Mouse (Mus musculus) hindbrain, postnatal 0 days (tissue): Measurements from ENCODE around the gene Tmcc3. TPM values are rescaled to one million over a fixed set of nuclear protein-coding genes. Genes with fewer than 3 reads are reported as not detected.
"Not testable (repeated sequence)": the region's sequence is repeated elsewhere in the genome, so short reads cannot be mapped to it uniquely, and the experiment has no call there.

ENCODE experiments used
- ATAC-seq: fragments of 200-750 bp; cut with Nextera tagmentation; 2 replicates; pipeline ENCODE4 v1.8.0; 2017; ENCODE audit warnings: mild to moderate bottlenecking, moderate TSS enrichment, moderate library complexity
- DNase-seq: peaks from one replicate; pipeline ENCODE4 v3.0.0-alpha.2; 2015; ENCODE audit warnings: low spot score
- H3K27ac ChIP-seq: fragments of 300-500 bp; sonication (generic); 2 replicates; pipeline ENCODE4 v1.5.1; 2014; ENCODE audit warnings: mild to moderate bottlenecking
- H3K27me3 ChIP-seq: fragments of 300-500 bp; sonication (generic); 2 replicates; pipeline ENCODE4 v1.6.1; 2014; ENCODE audit warnings: low read length, mixed read lengths; ENCODE audit not compliant: insufficient read depth
- H3K36me3 ChIP-seq: fragments of 300-500 bp; sonication (generic); 2 replicates; pipeline ENCODE4 v1.6.1; 2014; ENCODE audit warnings: low read length, mixed read lengths; ENCODE audit not compliant: insufficient read depth
- H3K4me1 ChIP-seq: fragments of 300-500 bp; sonication (generic); 2 replicates; pipeline ENCODE4 v1.6.1; 2014; ENCODE audit warnings: antibody characterized with exemption, low read length, mixed read lengths; ENCODE audit not compliant: insufficient read depth
- H3K4me2 ChIP-seq: fragments of 300-500 bp; sonication (generic); 2 replicates; pipeline ENCODE4 v1.6.1; 2014; ENCODE audit warnings: low read depth, mild to moderate bottlenecking, low read length, moderate library complexity, mixed read lengths
- H3K4me3 ChIP-seq: fragments of 300-500 bp; sonication (generic); 2 replicates; pipeline ENCODE4 v1.5.1; 2014; ENCODE audit warnings: low read length
- H3K9ac ChIP-seq: fragments of 300-500 bp; sonication (generic); replicated peaks from 2 replicates; pipeline ENCODE4 v1.6.1; 2014; ENCODE audit warnings: mild to moderate bottlenecking, low read length, moderate library complexity, mixed read lengths
- H3K9me3 ChIP-seq: fragments of 300-500 bp; sonication (generic); 2 replicates; pipeline ENCODE4 v1.6.1; 2016; ENCODE audit warnings: low read length, mixed read lengths
- CTCF ChIP-seq: IDR thresholded peaks from 2 replicates; pipeline ENCODE4 v1.5.1; 2016; ENCODE audit warnings: antibody characterized with exemption, control low read depth, low read depth
- WGBS: fragments of 180-500 bp; shearing (Covaris S2); extraction: QIAGEN DNeasy Blood & Tissue Kit; methylation state at CpG from one replicate; pipeline ENCODE4 v1.1.7; 2014; 5-methylcytosine and 5-hydroxymethylcytosine counted together
- polyA plus RNA-seq: library from polyadenylated mRNA; unstranded; fragments of >200 nt; fragmentation: Nextera tagmentation; extraction: Ambion mirVana; gene quantifications from 2 replicates; pipeline ENCODE4 v1.2.1, GENCODE M21; 2015
- total RNA-seq: library from RNA; depleted of rRNA; stranded (reverse); fragments of >200 nt; gene quantifications from 2 replicates; pipeline ENCODE4 v1.2.3, GENCODE M21; 2014

Tmcc3 gene
- total and polyA plus RNA-seq, 2 experiments from 2014 or later, result 9.7 to 15.3 TPM

GRCm38 (mm10) chr10:94585819-94586218, 274.1 kb downstream of the Tmcc3 start:
- no peak for ATAC-seq
- TF ChIP-seq CTCF, result no peak

GRCm38 (mm10) chr10:94588976-94589375, 277.2 kb downstream of the Tmcc3 start:
- H3K9me3 ChIP-seq, result no peaks in the 10 kb centered on the region
- H3K4me3 ChIP-seq, result no peak overlapping the region
- ATAC-seq (no peak), DNase-seq (no peak)
- 84% methylated on average over 5 of the region's 5 CpGs for WGBS
- no peaks in the 10 kb centered on the region for H3K27me3 ChIP-seq
- no peak overlapping the region for H3K27ac ChIP-seq
- TF ChIP-seq CTCF, result no peak
- no peak overlapping the region for H3K4me2 ChIP-seq
- no peak overlapping the region for H3K9ac ChIP-seq
- peaks cover 9% of the 10 kb centered on the region for H3K4me1 ChIP-seq
- peaks cover 5% of the 10 kb centered on the region; the same call in 1 of the 2 replicates for H3K36me3 ChIP-seq

More at GRCm38 (mm10) chr10:94585819-94586218, 274.1 kb downstream of the Tmcc3 start:
- no peaks in the 10 kb centered on the region for H3K27me3 ChIP-seq
- DNase-seq, result no peak
- no peaks in the 10 kb centered on the region for H3K9me3 ChIP-seq
- peaks cover 10% of the 10 kb centered on the region for H3K4me1 ChIP-seq
- H3K4me3 ChIP-seq, result no peak overlapping the region
- WGBS, result 79% methylated on average over 8 of the region's 8 CpGs
- H3K4me2 ChIP-seq, result no peak overlapping the region
- no peak overlapping the region for H3K9ac ChIP-seq
- no peak overlapping the region for H3K27ac ChIP-seq
- peaks cover 5% of the 10 kb centered on the region; the same call in 1 of the 2 replicates for H3K36me3 ChIP-seq

- no peaks in the 10 kb centered on the region for H3K27me3 ChIP-seq
- no peak overlapping the region for H3K4me3 ChIP-seq
- no peaks in the 10 kb centered on the region for H3K4me1 ChIP-seq
- H3K9ac ChIP-seq, result no peak overlapping the region
- H3K9me3 ChIP-seq, result no peaks in the 10 kb centered on the region
- H3K27ac ChIP-seq, result no peak overlapping the region
- DNase-seq (peak; percentile 64), ATAC-seq (peak; percentile 77)
- H3K4me2 ChIP-seq, result no peak overlapping the region
- H3K36me3 ChIP-seq, result no peaks in the 10 kb centered on the region
- no peak for TF ChIP-seq CTCF
- 59% methylated on average over 9 of the region's 9 CpGs for WGBS
These were observed 284.0 kb downstream of the Tmcc3 start for GRCm38 (mm10) chr10:94595705-94596104.

- H3K36me3 ChIP-seq, H3K27me3 ChIP-seq, H3K4me2 ChIP-seq, H3K27ac ChIP-seq, DNase-seq, H3K4me1 ChIP-seq, ATAC-seq, H3K4me3 ChIP-seq, H3K9me3 ChIP-seq, H3K9ac ChIP-seq: not testable (repeated sequence)
- WGBS, result 71% methylated on average over 1 of the region's 2 CpGs
These were observed 288.1 kb downstream of the Tmcc3 start for GRCm38 (mm10) chr10:94599846-94600245.

GRCm38 (mm10) chr10:94601034-94601433, 289.3 kb downstream of the Tmcc3 start:
- H3K27ac ChIP-seq, result no peak overlapping the region
- H3K4me1 ChIP-seq, result no peaks in the 10 kb centered on the region
- no peak overlapping the region for H3K4me2 ChIP-seq
- ATAC-seq, result no peak
- H3K4me3 ChIP-seq, result no peak overlapping the region
- no peaks in the 10 kb centered on the region for H3K27me3 ChIP-seq
- no peak for DNase-seq
- no peaks in the 10 kb centered on the region for H3K36me3 ChIP-seq
- WGBS, result 93% methylated on average over 6 of the region's 6 CpGs
- H3K9ac ChIP-seq, result no peak overlapping the region
- TF ChIP-seq CTCF, result no peak
- H3K9me3 ChIP-seq, result no peaks in the 10 kb centered on the region

- no peak overlapping the region for H3K9ac ChIP-seq
- DNase-seq, result no peak
- no peak overlapping the region for H3K4me2 ChIP-seq
- no peaks in the 10 kb centered on the region for H3K27me3 ChIP-seq
- no peaks in the 10 kb centered on the region for H3K36me3 ChIP-seq
- no peak overlapping the region for H3K4me3 ChIP-seq
- H3K4me1 ChIP-seq, result no peaks in the 10 kb centered on the region
- no peaks in the 10 kb centered on the region for H3K9me3 ChIP-seq
- WGBS, result 91% methylated on average over 4 of the region's 4 CpGs
- TF ChIP-seq CTCF, result no peak
- no peak for ATAC-seq
- H3K27ac ChIP-seq, result no peak overlapping the region
These were observed 293.7 kb downstream of the Tmcc3 start for GRCm38 (mm10) chr10:94605491-94605890.

GRCm38 (mm10) chr10:94609309-94609777, 297.6 kb downstream of the Tmcc3 start:
- Histone ChIP-seq H3K9ac (no peak overlapping the region), H3K27me3 (no peaks in the 10 kb centered on the region), H3K9me3 (no peaks in the 10 kb centered on the region), H3K4me2 (no peak overlapping the region), H3K27ac (no peak overlapping the region), H3K4me1 (peaks cover 12% of the 10 kb centered on the region; the same call in 1 of the 2 replicates), H3K4me3 (no peak overlapping the region), H3K36me3 (no peaks in the 10 kb centered on the region)
- peak; percentile 86 for DNase-seq
- peak; percentile 83 for ATAC-seq
- WGBS, result 55% methylated on average over 5 of the region's 5 CpGs
- TF ChIP-seq CTCF, result peak; percentile 93
